Mouse (Mus musculus): ENCODE data around the gene Knop1. TPM values are rescaled to one million over a fixed set of nuclear protein-coding genes. Genes with fewer than 3 reads are reported as not detected.
A peak's percentile ranks its signal among the peaks of the same experiment; 100 is the strongest.

Knop1 gene
- polyA plus RNA-seq, 2 experiments = 34.1 to 84.6 TPM

- TF ChIP-seq POLR2A (IDR thresholded peaks at IDR 0.05; ENCODE audit: borderline replicate concordance, extremely low read depth, insufficient read depth, insufficient read length) = no peak
- ATAC-seq (ENCODE audit: low FRiP score, low read depth) (no peak), DNase-seq (ENCODE audit: low spot score) (no peak)
- 88% methylated on average over 12 of the region's 12 CpGs for WGBS
- Histone ChIP-seq H3K9me3 (ENCODE audit: control insufficient read depth, low read length) (no peaks in the 10 kb centered on the region), H3K27me3 (ENCODE audit: control insufficient read depth, insufficient read depth, low read length) (no peaks in the 10 kb centered on the region), H3K4me1 (ENCODE audit: control insufficient read depth, insufficient read depth, low read length) (no peaks in the 10 kb centered on the region), H3K27ac (replicated peaks; ENCODE audit: low read depth, low read length) (no peak overlapping the region), H3K9ac (ENCODE audit: low read depth, low read length, severe bottlenecking) (no peak overlapping the region), H3K4me2 (replicated peaks; ENCODE audit: low read depth, low read length, severe bottlenecking) (no peak overlapping the region), H3K36me3 (ENCODE audit: control insufficient read depth, insufficient read depth, low read length) (peaks cover 54% of the 10 kb centered on the region), H3K4me3 (replicated peaks; ENCODE audit: low read length) (no peak overlapping the region)
These were observed 44.5 kb downstream of the Knop1 start for GRCm38 (mm10) chr7:118811407-118812106.

- Histone ChIP-seq H3K4me3 (replicated peaks; ENCODE audit: low read length) (no peak overlapping the region), H3K27ac (replicated peaks; ENCODE audit: low read depth, low read length) (no peak overlapping the region), H3K4me2 (replicated peaks; ENCODE audit: low read depth, low read length, severe bottlenecking) (no peak overlapping the region), H3K9ac (ENCODE audit: low read depth, low read length, severe bottlenecking) (no peak overlapping the region), H3K36me3 (ENCODE audit: control insufficient read depth, insufficient read depth, low read length) (peaks cover 33% of the 10 kb centered on the region), H3K9me3 (ENCODE audit: control insufficient read depth, low read length) (no peaks in the 10 kb centered on the region), H3K4me1 (ENCODE audit: control insufficient read depth, insufficient read depth, low read length) (no peaks in the 10 kb centered on the region), H3K27me3 (ENCODE audit: control insufficient read depth, insufficient read depth, low read length) (no peaks in the 10 kb centered on the region)
- 83% methylated on average over 8 of the region's 8 CpGs for WGBS
- TF ChIP-seq POLR2A (IDR thresholded peaks at IDR 0.05; ENCODE audit: borderline replicate concordance, extremely low read depth, insufficient read depth, insufficient read length) = no peak
- DNase-seq (ENCODE audit: low spot score) = peak; percentile 39
- ATAC-seq (ENCODE audit: low FRiP score, low read depth) = no peak
These were observed 48.2 kb downstream of the Knop1 start for GRCm38 (mm10) chr7:118807899-118808298.

- Histone ChIP-seq H3K27ac (replicated peaks; ENCODE audit: low read depth, low read length) (no peak overlapping the region), H3K9me3 (ENCODE audit: control insufficient read depth, low read length) (no peaks in the 10 kb centered on the region), H3K4me3 (replicated peaks; ENCODE audit: low read length) (no peak overlapping the region), H3K36me3 (ENCODE audit: control insufficient read depth, insufficient read depth, low read length) (peaks cover 41% of the 10 kb centered on the region), H3K4me1 (ENCODE audit: control insufficient read depth, insufficient read depth, low read length) (no peaks in the 10 kb centered on the region), H3K4me2 (replicated peaks; ENCODE audit: low read depth, low read length, severe bottlenecking) (no peak overlapping the region), H3K27me3 (ENCODE audit: control insufficient read depth, insufficient read depth, low read length) (no peaks in the 10 kb centered on the region), H3K9ac (ENCODE audit: low read depth, low read length, severe bottlenecking) (no peak overlapping the region)
- DNase-seq (ENCODE audit: low spot score) (no peak), ATAC-seq (ENCODE audit: low FRiP score, low read depth) (no peak)
- WGBS = 83% methylated on average over 16 of the region's 16 CpGs
- TF ChIP-seq POLR2A (IDR thresholded peaks at IDR 0.05; ENCODE audit: borderline replicate concordance, extremely low read depth, insufficient read depth, insufficient read length) = no peak
These were observed 49.2 kb downstream of the Knop1 start for GRCm38 (mm10) chr7:118806631-118807411.

GRCm38 (mm10) chr7:118803425-118803824, 52.6 kb downstream of the Knop1 start:
- Histone ChIP-seq H3K4me2 (replicated peaks; ENCODE audit: low read depth, low read length, severe bottlenecking) (no peak overlapping the region), H3K9me3 (ENCODE audit: control insufficient read depth, low read length) (no peaks in the 10 kb centered on the region), H3K4me3 (replicated peaks; ENCODE audit: low read length) (no peak overlapping the region), H3K4me1 (ENCODE audit: control insufficient read depth, insufficient read depth, low read length) (no peaks in the 10 kb centered on the region), H3K9ac (ENCODE audit: low read depth, low read length, severe bottlenecking) (no peak overlapping the region), H3K36me3 (ENCODE audit: control insufficient read depth, insufficient read depth, low read length) (peaks cover 48% of the 10 kb centered on the region), H3K27ac (replicated peaks; ENCODE audit: low read depth, low read length) (no peak overlapping the region), H3K27me3 (ENCODE audit: control insufficient read depth, insufficient read depth, low read length) (no peaks in the 10 kb centered on the region)
- ATAC-seq (ENCODE audit: low FRiP score, low read depth) (no peak), DNase-seq (ENCODE audit: low spot score) (no peak)
- TF ChIP-seq POLR2A (IDR thresholded peaks at IDR 0.05; ENCODE audit: borderline replicate concordance, extremely low read depth, insufficient read depth, insufficient read length) = no peak
- 93% methylated on average over 8 of the region's 8 CpGs for WGBS

GRCm38 (mm10) chr7:118801791-118802190, 54.3 kb downstream of the Knop1 start:
- no peak overlapping the region for H3K4me2 ChIP-seq (replicated peaks; ENCODE audit: low read depth, low read length, severe bottlenecking)
- H3K4me1 ChIP-seq (ENCODE audit: control insufficient read depth, insufficient read depth, low read length) = no peaks in the 10 kb centered on the region
- TF ChIP-seq POLR2A (IDR thresholded peaks at IDR 0.05; ENCODE audit: borderline replicate concordance, extremely low read depth, insufficient read depth, insufficient read length) = no peak
- ATAC-seq (ENCODE audit: low FRiP score, low read depth) (no peak), DNase-seq (ENCODE audit: low spot score) (no peak)
- peaks cover 47% of the 10 kb centered on the region for H3K36me3 ChIP-seq (ENCODE audit: control insufficient read depth, insufficient read depth, low read length)
- no peak overlapping the region for H3K27ac ChIP-seq (replicated peaks; ENCODE audit: low read depth, low read length)
- no peaks in the 10 kb centered on the region for H3K9me3 ChIP-seq (ENCODE audit: control insufficient read depth, low read length)
- 92% methylated on average over 3 of the region's 3 CpGs for WGBS
- no peak overlapping the region for H3K4me3 ChIP-seq (replicated peaks; ENCODE audit: low read length)
- no peaks in the 10 kb centered on the region for H3K27me3 ChIP-seq (ENCODE audit: control insufficient read depth, insufficient read depth, low read length)
- no peak overlapping the region for H3K9ac ChIP-seq (ENCODE audit: low read depth, low read length, severe bottlenecking)

All from limb, embryonic 14.5 days (tissue).